Mouse (Mus musculus) liver, adult 2 months (tissue): ENCODE results near the gene Tada2b.

Experiments
- CTCF ChIP-seq: fragments of 200-500 bp; IDR thresholded peaks from 2 replicates; pipeline ENCODE4 v1.5.1; 2011; ENCODE audit warnings: low read depth, low read length, control low read depth
- POLR2A ChIP-seq: fragments of 200-500 bp; IDR thresholded peaks from 2 replicates; pipeline ENCODE4 v1.6.1; 2011; ENCODE audit warnings: low read length, control low read depth; ENCODE audit not compliant: insufficient read depth; ENCODE audit errors: extremely low read depth

- TF ChIP-seq CTCF: no peak
- TF ChIP-seq POLR2A: no peak
These were observed 34.3 kb downstream of the Tada2b start for GRCm38 (mm10) chr5:36449710-36450358.
